Mouse (Mus musculus) midbrain, postnatal 0 days (tissue): ENCODE results near the gene Lmna. TPM values are rescaled to one million over a fixed set of nuclear protein-coding genes. Genes with fewer than 3 reads are reported as not detected.
A peak's percentile ranks its signal among the peaks of the same experiment; 100 is the strongest.

Experiments
- ATAC-seq: fragments of 200-750 bp; cut with Nextera tagmentation; 2 replicates; pipeline ENCODE4 v1.8.0; 2017; ENCODE audit warnings: moderate number of reproducible peaks, mild to moderate bottlenecking, moderate TSS enrichment, moderate library complexity; ENCODE audit not compliant: low FRiP score
- DNase-seq: peaks from one replicate; pipeline ENCODE4 v3.0.0-alpha.2; 2015; ENCODE audit warnings: low spot score
- H3K27ac ChIP-seq: fragments of 300-500 bp; sonication (generic); 2 replicates; pipeline ENCODE4 v1.5.1; 2014; ENCODE audit warnings: low read depth, mild to moderate bottlenecking, low read length, mixed read lengths
- H3K27me3 ChIP-seq: fragments of 300-500 bp; sonication (generic); 2 replicates; pipeline ENCODE4 v1.6.1; 2014; ENCODE audit warnings: low read length, control low read depth, mixed read lengths; ENCODE audit not compliant: insufficient read depth
- H3K36me3 ChIP-seq: fragments of 300-500 bp; sonication (generic); 2 replicates; pipeline ENCODE4 v1.6.1; 2014; ENCODE audit warnings: low read length, control low read depth, mixed read lengths; ENCODE audit not compliant: insufficient read depth
- H3K4me1 ChIP-seq: fragments of 300-500 bp; sonication (generic); 2 replicates; pipeline ENCODE4 v1.6.1; 2014; ENCODE audit warnings: mild to moderate bottlenecking, control low read depth, antibody characterized with exemption, low read length, mixed read lengths; ENCODE audit not compliant: insufficient read depth
- H3K4me2 ChIP-seq: fragments of 300-500 bp; sonication (generic); 2 replicates; pipeline ENCODE4 v1.6.1; 2014; ENCODE audit warnings: low read depth, mild to moderate bottlenecking, low read length, mixed read lengths; ENCODE audit not compliant: poor library complexity, severe bottlenecking
- H3K4me3 ChIP-seq: fragments of 300-500 bp; sonication (generic); 2 replicates; pipeline ENCODE4 v1.5.1; 2014; ENCODE audit warnings: low read depth, mild to moderate bottlenecking, low read length, moderate library complexity
- H3K9ac ChIP-seq: fragments of 300-500 bp; sonication (generic); replicated peaks from 2 replicates; pipeline ENCODE4 v1.6.1; 2014; ENCODE audit warnings: mild to moderate bottlenecking, low read length, moderate library complexity, mixed read lengths; ENCODE audit not compliant: poor library complexity, severe bottlenecking
- H3K9me3 ChIP-seq: fragments of 300-500 bp; sonication (generic); 2 replicates; pipeline ENCODE4 v1.6.1; 2016; ENCODE audit warnings: low read length, control low read depth
- CTCF ChIP-seq: IDR thresholded peaks from 2 replicates; pipeline ENCODE4 v1.5.1; 2016; ENCODE audit warnings: antibody characterized with exemption, mild to moderate bottlenecking
- WGBS: fragments of 180-500 bp; shearing (Covaris S2); extraction: QIAGEN DNeasy Blood & Tissue Kit; methylation state at CpG from one replicate; pipeline ENCODE4 v1.1.7; 2014; 5-methylcytosine and 5-hydroxymethylcytosine counted together
- polyA plus RNA-seq: library from polyadenylated mRNA; unstranded; fragments of >200 nt; fragmentation: Nextera tagmentation; extraction: Ambion mirVana; gene quantifications from 2 replicates; pipeline ENCODE4 v1.2.1, GENCODE M21; 2015
- total RNA-seq: library from RNA; depleted of rRNA; stranded (reverse); fragments of >200 nt; gene quantifications from 2 replicates; pipeline ENCODE4 v1.2.3, GENCODE M21; 2014

The Lmna gene
- total and polyA plus RNA-seq, 2 experiments from 2014 or later = 74.1 to 75.0 TPM

GRCm38 (mm10) chr3:88546674-88547418 is 37.1 kb upstream of the Lmna start:
- Histone ChIP-seq H3K9me3 (no peaks in the 10 kb centered on the region), H3K36me3 (no peaks in the 10 kb centered on the region), H3K9ac (no peak overlapping the region), H3K4me3 (no peak overlapping the region), H3K27ac (no peak overlapping the region), H3K27me3 (no peaks in the 10 kb centered on the region), H3K4me1 (no peaks in the 10 kb centered on the region), H3K4me2 (no peak overlapping the region)
- no peak for TF ChIP-seq CTCF
- 76% methylated on average over 6 of the region's 6 CpGs for WGBS
- DNase-seq = no peak
- ATAC-seq = no peak

GRCm38 (mm10) chr3:88544955-88545591 is 35.3 kb upstream of the Lmna start:
- no peak overlapping the region for H3K27ac ChIP-seq
- no peak overlapping the region for H3K4me3 ChIP-seq
- no peaks in the 10 kb centered on the region for H3K4me1 ChIP-seq
- no peak overlapping the region for H3K4me2 ChIP-seq
- no peak for TF ChIP-seq CTCF
- H3K9ac ChIP-seq = no peak overlapping the region
- H3K27me3 ChIP-seq = no peaks in the 10 kb centered on the region
- no peaks in the 10 kb centered on the region for H3K36me3 ChIP-seq
- DNase-seq (no peak), ATAC-seq (no peak)
- no peaks in the 10 kb centered on the region for H3K9me3 ChIP-seq
- WGBS = 68% methylated on average over 20 of the region's 20 CpGs

- H3K9me3 ChIP-seq = no peaks in the 10 kb centered on the region
- H3K4me3 ChIP-seq = no peak overlapping the region
- peak; percentile 67 for TF ChIP-seq CTCF
- H3K9ac ChIP-seq = no peak overlapping the region
- H3K4me2 ChIP-seq = no peak overlapping the region
- 39% methylated on average over 5 of the region's 5 CpGs for WGBS
- H3K27ac ChIP-seq = no peak overlapping the region
- ATAC-seq (no peak), DNase-seq (no peak)
- no peaks in the 10 kb centered on the region for H3K36me3 ChIP-seq
- H3K27me3 ChIP-seq = no peaks in the 10 kb centered on the region
- no peaks in the 10 kb centered on the region for H3K4me1 ChIP-seq
These were observed 34.8 kb upstream of the Lmna start for GRCm38 (mm10) chr3:88544514-88544913.

GRCm38 (mm10) chr3:88543651-88544410 is 34.1 kb upstream of the Lmna start:
- H3K9me3 ChIP-seq = no peaks in the 10 kb centered on the region
- ATAC-seq (no peak), DNase-seq (no peak)
- H3K4me1 ChIP-seq = no peaks in the 10 kb centered on the region
- H3K27ac ChIP-seq = no peak overlapping the region
- no peaks in the 10 kb centered on the region for H3K27me3 ChIP-seq
- no peak overlapping the region for H3K9ac ChIP-seq
- H3K4me3 ChIP-seq = no peak overlapping the region
- TF ChIP-seq CTCF = no peak
- 76% methylated on average over 5 of the region's 5 CpGs for WGBS
- H3K36me3 ChIP-seq = 0 out of 2 replicates have a peak, but pooled peaks cover under 1% of the 10 kb centered on the region
- H3K4me2 ChIP-seq = no peak overlapping the region

- no peak for ATAC-seq
- 87% methylated on average over 8 of the region's 8 CpGs for WGBS
- H3K4me1 ChIP-seq = no peaks in the 10 kb centered on the region; the same call in 1 of the 2 replicates
- H3K4me2 ChIP-seq = no peak overlapping the region
- TF ChIP-seq CTCF = no peak
- no peak overlapping the region for H3K27ac ChIP-seq
- H3K9me3 ChIP-seq = no peaks in the 10 kb centered on the region
- no peak overlapping the region for H3K4me3 ChIP-seq
- H3K36me3 ChIP-seq = peaks cover 7% of the 10 kb centered on the region
- H3K27me3 ChIP-seq = no peaks in the 10 kb centered on the region
- no peak for DNase-seq
- no peak overlapping the region for H3K9ac ChIP-seq
These were observed 33.4 kb upstream of the Lmna start for GRCm38 (mm10) chr3:88543174-88543573.
